24 mouse cellular contexts compared by ENCODE assay signal in genomic region chr14:117916577-117916976, GRCm38 (mm10).
"Had no signal": no experiment of that assay in that cellular context is flagged by ENCODE, and none has a peak within 500 bp of the region (broad histone marks: within the 10 kb centered on the region; RNA-seq: fewer than 3 reads in every experiment).

No protein-coding gene starts in this region.

- H3K27me3 ChIP-seq: hindbrain, embryonic 12.5 days; kidney, embryonic 15.5 days; limb, embryonic 15.5 days; liver, embryonic 12.5 days had no signal

- H3K4me3 ChIP-seq: heart, embryonic 10.5 days; heart, embryonic 12.5 days; hindbrain, embryonic 12.5 days; kidney, embryonic 15.5 days; limb, embryonic 13.5 days; limb, embryonic 15.5 days; liver, embryonic 12.5 days had no signal

- H3K4me1 ChIP-seq: heart, embryonic 10.5 days; heart, embryonic 12.5 days; liver, embryonic 12.5 days had no signal

- H3K4me2 ChIP-seq: heart, embryonic 12.5 days; hindbrain, embryonic 12.5 days; hindbrain, embryonic 14.5 days; kidney, embryonic 15.5 days; limb, embryonic 13.5 days; limb, embryonic 15.5 days; liver, embryonic 12.5 days had no signal

- H3K9me3 ChIP-seq: heart, embryonic 10.5 days; heart, embryonic 12.5 days; hindbrain, embryonic 12.5 days; kidney, embryonic 15.5 days; limb, embryonic 13.5 days; limb, embryonic 15.5 days; liver, embryonic 12.5 days had no signal

- H3K36me3 ChIP-seq: heart, embryonic 10.5 days; heart, embryonic 12.5 days; hindbrain, embryonic 12.5 days; kidney, embryonic 15.5 days; limb, embryonic 13.5 days; limb, embryonic 15.5 days; liver, embryonic 12.5 days had no signal

- DNase-seq: gastrocnemius, postnatal 25 days; heart, adult 18-20 months; heart, postnatal 10 days; kidney, adult 11 months; kidney, adult 2 months; kidney, adult 9 months; kidney, postnatal 14 days; kidney, postnatal 36 days; layer of hippocampus, adult 9-11 months; layer of hippocampus, postnatal 36 days; left cerebral cortex, postnatal 4 days; lung, adult 18-20 months had no signal

- H3K27ac ChIP-seq: heart, embryonic 10.5 days; hindbrain, embryonic 12.5 days; hindbrain, embryonic 14.5 days; hindbrain, postnatal 0 days; kidney, embryonic 15.5 days; kidney, postnatal 0 days; limb, embryonic 13.5 days; limb, embryonic 15.5 days; liver, embryonic 12.5 days; liver, embryonic 14.5 days had no signal

- ATAC-seq: hindbrain, postnatal 0 days; intestine, embryonic 16.5 days; liver, embryonic 12.5 days had no signal

- H3K9ac ChIP-seq: heart, embryonic 12.5 days; hindbrain, embryonic 12.5 days; hindbrain, embryonic 14.5 days; kidney, embryonic 15.5 days; limb, embryonic 13.5 days; limb, embryonic 15.5 days; liver, embryonic 12.5 days; liver, embryonic 14.5 days had no signal
